Mouse (Mus musculus) left cerebral cortex, adult 2 months (tissue): ENCODE results near the gene Olfr1410. TPM values are rescaled to one million over a fixed set of nuclear protein-coding genes. Genes with fewer than 3 reads are reported as not detected.

Experiments
- DNase-seq, 2 experiments: peaks; one replicate each; pipeline ENCODE4 v3.0.0; 2021 to 2022; ENCODE audit warnings: low spot score in 2 of 2, mixed read lengths in 1 of 2; ENCODE audit errors: extremely low spot score in 1 of 2
- H3K27ac ChIP-seq: fragments of 200-600 bp; 2 replicates; pipeline ENCODE4 v1.8.1; 2022
- H3K4me3 ChIP-seq: fragments of 200-600 bp; 2 replicates; pipeline ENCODE4 v1.8.1; 2022
- CTCF ChIP-seq: fragments of 200-600 bp; IDR thresholded peaks from 2 replicates; pipeline ENCODE4 v1.8.1; 2022; ENCODE audit warnings: antibody characterized with exemption, mild to moderate bottlenecking, moderate library complexity
- intact Hi-C: fragments of 180-260 bp; cut with DNase I; formaldehyde crosslinking; loops from one replicate; pipeline ENCODE4 v1.15.1; 2025
- total RNA-seq, 2 experiments: library from RNA; stranded (reverse); gene quantifications; 2 replicates each; pipeline ENCODE4 v1.2.3; 2021

Olfr1410 gene
- total RNA-seq, 2 experiments from 2014 or later, result not detected

DNA sequence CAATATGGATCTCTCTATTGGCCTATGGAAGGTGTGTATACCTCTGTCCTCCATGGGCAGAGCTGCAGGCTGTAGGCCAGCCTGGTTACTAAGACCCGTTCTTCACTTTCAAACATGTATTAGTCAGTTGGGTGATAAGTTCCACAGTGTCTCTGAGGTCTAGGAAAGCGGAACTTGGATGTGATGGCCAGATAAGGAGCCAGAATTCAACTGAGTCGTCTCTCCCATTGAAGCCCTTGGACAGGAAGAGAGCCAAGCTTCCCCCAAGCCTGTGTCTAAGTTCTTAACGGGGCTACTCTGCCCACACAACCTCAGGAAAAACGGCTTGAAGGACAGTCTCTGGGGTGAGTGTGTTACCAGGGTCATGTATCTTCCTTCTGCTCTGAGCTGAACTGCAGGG is 53.8 kb downstream of the Olfr1410 start:
- TF ChIP-seq CTCF, result no peak
- H3K4me3 ChIP-seq, result no peak overlapping the region
- intact Hi-C loops, result no loop called here
- no peak overlapping the region for H3K27ac ChIP-seq
- DNase-seq, result no peak

Other genes starting within 250 kb of the Olfr1410 start
- gene Ndufa10, start 131.9 kb upstream of the Olfr1410 start, total RNA-seq, result 100 to 1,000 TPM; 223 to 229 TPM
- not detected for gene Olfr1416, start 120.7 kb upstream of the Olfr1410 start, total RNA-seq
- not detected for gene Olfr1415, start 109.7 kb upstream of the Olfr1410 start, total RNA-seq
- not detected for gene Olfr1414, start 87.1 kb upstream of the Olfr1410 start, total RNA-seq
- not detected for gene Olfr1413, start 34.5 kb upstream of the Olfr1410 start, total RNA-seq
- gene Olfr1412, start 20.0 kb upstream of the Olfr1410 start, total RNA-seq, result not detected
- gene Olfr1411, start 11.4 kb upstream of the Olfr1410 start, total RNA-seq, result not detected
- gene Olfr12, start 12.0 kb downstream of the Olfr1410 start, total RNA-seq, result not detected
- 100 to 1,000 TPM; 237 TPM for gene Cops9, start 36.2 kb downstream of the Olfr1410 start, total RNA-seq
- gene Otos, start 43.1 kb downstream of the Olfr1410 start, total RNA-seq, result not detected
- 10 to 100 TPM; 88.7 to 94.1 TPM for gene Gpc1, start 225.9 kb downstream of the Olfr1410 start, total RNA-seq